Mouse (Mus musculus) intestine, embryonic 16.5 days (tissue): ENCODE data around the gene Ooep. TPM values are rescaled to one million over a fixed set of nuclear protein-coding genes. Genes with fewer than 3 reads are reported as not detected.

Source experiments
- ATAC-seq: fragments of 200-750 bp; cut with Nextera tagmentation; 2 replicates; pipeline ENCODE4 v1.8.0; 2017; ENCODE audit warnings: moderate TSS enrichment, moderate library complexity
- H3K27ac ChIP-seq: fragments of 300-500 bp; sonication (generic); 2 replicates; pipeline ENCODE4 v1.5.1; 2014; ENCODE audit warnings: mild to moderate bottlenecking, low read length
- H3K27me3 ChIP-seq: fragments of 300-500 bp; sonication (generic); replicated peaks from 2 replicates; pipeline ENCODE4 v1.6.1; 2014; ENCODE audit warnings: low read length, control low read depth, mixed read lengths; ENCODE audit not compliant: control insufficient read depth, insufficient read depth
- H3K36me3 ChIP-seq: fragments of 300-500 bp; sonication (generic); 2 replicates; pipeline ENCODE4 v1.6.1; 2014; ENCODE audit warnings: low read length, control low read depth; ENCODE audit not compliant: control insufficient read depth, insufficient read depth
- H3K4me1 ChIP-seq: fragments of 300-500 bp; sonication (generic); 2 replicates; pipeline ENCODE4 v1.6.1; 2014; ENCODE audit warnings: low read length, control low read depth, mixed read lengths; ENCODE audit not compliant: control insufficient read depth, insufficient read depth
- H3K4me2 ChIP-seq: fragments of 300-500 bp; sonication (generic); 2 replicates; pipeline ENCODE4 v1.6.1; 2014; ENCODE audit warnings: low read depth, low read length, control low read depth
- H3K4me3 ChIP-seq: fragments of 300-500 bp; sonication (generic); 2 replicates; pipeline ENCODE4 v1.5.1; 2014; ENCODE audit warnings: mild to moderate bottlenecking, low read length
- H3K9ac ChIP-seq: fragments of 300-500 bp; sonication (generic); 2 replicates; pipeline ENCODE4 v1.6.1; 2014; ENCODE audit warnings: low read depth, low read length
- H3K9me3 ChIP-seq: fragments of 300-500 bp; sonication (generic); 2 replicates; pipeline ENCODE4 v1.6.1; 2016; ENCODE audit warnings: low read length, control low read depth; ENCODE audit not compliant: control insufficient read depth
- WGBS: fragments of 180-500 bp; shearing (Covaris S2); extraction: QIAGEN DNeasy Blood & Tissue Kit; methylation state at CpG from one replicate; pipeline ENCODE4 v1.1.7; 2014; 5-methylcytosine and 5-hydroxymethylcytosine counted together
- polyA plus RNA-seq: library from polyadenylated mRNA; unstranded; fragments of >200 nt; fragmentation: Nextera tagmentation; extraction: Ambion mirVana; gene quantifications from 2 replicates; pipeline ENCODE4 v1.2.1, GENCODE M21; 2015

Ooep gene
- polyA plus RNA-seq: 0.26 and 0.39 TPM in 2 replicates

- H3K4me1 ChIP-seq: peaks cover 5% of the 10 kb centered on the region
- peak within 1 kb of the TSS; percentile 45; the same call in 1 of the 2 replicates for H3K9ac ChIP-seq
- 0 out of 2 replicates have a peak, but pooled peaks cover 3% of the 10 kb centered on the region for H3K27me3 ChIP-seq
- peak; percentile 69 for ATAC-seq
- H3K4me2 ChIP-seq: peak within 1 kb of the TSS; percentile 56
- H3K9me3 ChIP-seq: no peaks in the 10 kb centered on the region
- WGBS: 8% methylated on average over 21 of the region's 23 CpGs
- no peak within 1 kb of the TSS for H3K27ac ChIP-seq
- no peaks in the 10 kb centered on the region for H3K36me3 ChIP-seq
- H3K4me3 ChIP-seq: peak within 1 kb of the TSS; percentile 32
Measured at GRCm38 (mm10) chr9:78378113-78378785, at the start of gene Ooep. Ooep (minus strand) TSS chr9:78378725.

GRCm38 (mm10) chr9:78428185-78428584 lies 49.7 kb upstream of the Ooep start:
- Histone ChIP-seq H3K4me1 (no peaks in the 10 kb centered on the region), H3K9ac (no peak overlapping the region), H3K9me3 (no peaks in the 10 kb centered on the region), H3K36me3 (no peaks in the 10 kb centered on the region), H3K4me3 (no peak overlapping the region), H3K27ac (no peak overlapping the region), H3K4me2 (no peak overlapping the region), H3K27me3 (no peaks in the 10 kb centered on the region)
- WGBS: 82% methylated on average over 6 of the region's 6 CpGs
- no peak for ATAC-seq

GRCm38 (mm10) chr9:78427362-78427781 lies 48.8 kb upstream of the Ooep start:
- WGBS: 17% methylated on average over 24 of the region's 27 CpGs
- no peak overlapping the region for H3K27ac ChIP-seq
- no peaks in the 10 kb centered on the region for H3K36me3 ChIP-seq
- H3K9ac ChIP-seq: peak overlapping the region; percentile 53
- peak; percentile 36; the same call in 1 of the 2 replicates for ATAC-seq
- H3K4me2 ChIP-seq: peak overlapping the region; percentile 69
- no peaks in the 10 kb centered on the region for H3K27me3 ChIP-seq
- no peaks in the 10 kb centered on the region for H3K4me1 ChIP-seq
- peak overlapping the region; percentile 39 for H3K4me3 ChIP-seq
- H3K9me3 ChIP-seq: no peaks in the 10 kb centered on the region

- Histone ChIP-seq H3K4me2 (no peak overlapping the region), H3K27me3 (peaks cover 5% of the 10 kb centered on the region), H3K9ac (no peak overlapping the region), H3K36me3 (no peaks in the 10 kb centered on the region), H3K27ac (no peak overlapping the region), H3K4me3 (no peak overlapping the region), H3K9me3 (no peaks in the 10 kb centered on the region), H3K4me1 (no peaks in the 10 kb centered on the region; the same call in 1 of the 2 replicates)
- WGBS: 85% methylated on average over 7 of the region's 7 CpGs
- no peak for ATAC-seq
Measured at GRCm38 (mm10) chr9:78401596-78401995, 23.1 kb upstream of the Ooep start.

- H3K27ac ChIP-seq: no peak overlapping the region
- peak; percentile 70; the same call in 1 of the 2 replicates for ATAC-seq
Measured at GRCm38 (mm10) chr9:78400570-78400969, 22.0 kb upstream of the Ooep start.

GRCm38 (mm10) chr9:78396517-78396916 lies 18.0 kb upstream of the Ooep start:
- Histone ChIP-seq H3K9ac (no peak overlapping the region), H3K4me2 (0 out of 2 replicates have a peak overlapping the region, but pooled peaks have one; percentile 78), H3K36me3 (no peaks in the 10 kb centered on the region), H3K4me1 (peaks cover 9% of the 10 kb centered on the region), H3K4me3 (peak overlapping the region; percentile 51; the same call in 1 of the 2 replicates), H3K27me3 (peaks cover 27% of the 10 kb centered on the region), H3K9me3 (no peaks in the 10 kb centered on the region), H3K27ac (no peak overlapping the region)
- ATAC-seq: no peak
- 58% methylated on average over 9 of the region's 9 CpGs for WGBS

More at GRCm38 (mm10) chr9:78400570-78400969, 22.0 kb upstream of the Ooep start:
- Histone ChIP-seq H3K27me3 (peaks cover 14% of the 10 kb centered on the region), H3K36me3 (no peaks in the 10 kb centered on the region), H3K9me3 (no peaks in the 10 kb centered on the region), H3K9ac (no peak overlapping the region), H3K4me2 (no peak overlapping the region), H3K4me1 (peaks cover 6% of the 10 kb centered on the region), H3K4me3 (no peak overlapping the region)
- 43% methylated on average over 5 of the region's 5 CpGs for WGBS

- H3K27me3 ChIP-seq: peaks cover 27% of the 10 kb centered on the region
- 2% methylated on average over 90 of the region's 93 CpGs for WGBS
- no peaks in the 10 kb centered on the region for H3K36me3 ChIP-seq
- peak within 1 kb of the TSS; percentile 51 for H3K4me3 ChIP-seq
- H3K4me1 ChIP-seq: peaks cover 9% of the 10 kb centered on the region
- no peaks in the 10 kb centered on the region for H3K9me3 ChIP-seq
- H3K4me2 ChIP-seq: peak within 1 kb of the TSS; percentile 78
- ATAC-seq: peak; percentile 90
- H3K9ac ChIP-seq: peak within 1 kb of the TSS; percentile 65
- no peak within 1 kb of the TSS for H3K27ac ChIP-seq
Measured at GRCm38 (mm10) chr9:78395630-78396351, 17.3 kb upstream of the Ooep start, which contains the start of gene Ddx43. Ddx43 (plus strand) TSS chr9:78395777.

GRCm38 (mm10) chr9:78395244-78395629 lies 16.7 kb upstream of the Ooep start:
- WGBS: 30% methylated on average over 11 of the region's 11 CpGs
- ATAC-seq: no peak
- peaks cover 9% of the 10 kb centered on the region for H3K4me1 ChIP-seq
- H3K27me3 ChIP-seq: peaks cover 27% of the 10 kb centered on the region
- no peaks in the 10 kb centered on the region for H3K9me3 ChIP-seq
- no peaks in the 10 kb centered on the region for H3K36me3 ChIP-seq
- H3K4me3 ChIP-seq: peak overlapping the region; percentile 51
- no peak overlapping the region for H3K9ac ChIP-seq
- H3K4me2 ChIP-seq: peak overlapping the region; percentile 78; the same call in 1 of the 2 replicates
- H3K27ac ChIP-seq: no peak overlapping the region

- H3K27ac ChIP-seq: no peak overlapping the region
- no peak overlapping the region for H3K9ac ChIP-seq
- H3K4me3 ChIP-seq: no peak overlapping the region
- ATAC-seq: no peak
- H3K36me3 ChIP-seq: no peaks in the 10 kb centered on the region
- peaks cover 9% of the 10 kb centered on the region for H3K4me1 ChIP-seq
- peaks cover 27% of the 10 kb centered on the region for H3K27me3 ChIP-seq
- WGBS: 59% methylated on average over 7 of the region's 7 CpGs
- H3K4me2 ChIP-seq: no peak overlapping the region
- H3K9me3 ChIP-seq: no peaks in the 10 kb centered on the region
Measured at GRCm38 (mm10) chr9:78394602-78395001, 16.1 kb upstream of the Ooep start.
